Mouse (Mus musculus) retina, postnatal 1 day (tissue): ENCODE measurements at regions not wholly inside any gene's neighbourhood (a gene's known extent, or its start where the extent isn't known, plus 50 kb on each side); places are given as distances from the start of the nearest gene placed in this dataset.
A peak's percentile ranks its signal among the peaks of the same experiment; 100 is the strongest.
"Not testable (repeated sequence)": the region's sequence is repeated elsewhere in the genome, so short reads cannot be mapped to it uniquely, and the experiment has no call there.

ENCODE experiments used
- DNase-seq: peaks from one replicate; pipeline ENCODE4 v3.0.0-alpha.2; 2012

DNA sequence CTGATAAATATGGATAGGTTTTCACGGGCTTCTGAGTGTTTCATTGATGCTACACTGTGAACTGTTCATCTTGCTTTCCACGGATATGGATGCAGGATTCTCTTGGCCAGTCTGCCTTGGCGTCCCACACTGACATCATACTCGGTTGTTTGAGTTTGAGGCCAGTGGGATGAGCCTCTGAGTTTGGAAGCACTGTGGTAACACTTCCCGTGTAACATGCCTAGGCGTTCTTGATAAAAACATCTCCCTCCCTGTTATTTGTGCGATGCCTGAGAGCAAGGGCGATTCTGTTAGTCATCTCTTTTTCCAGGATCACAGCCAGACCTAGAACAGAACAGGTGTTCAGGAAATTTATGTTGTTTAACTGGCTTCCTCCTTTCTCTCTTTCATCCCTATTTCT is 482.5 kb upstream of the Id2 start:
- no peak for DNase-seq

DNA sequence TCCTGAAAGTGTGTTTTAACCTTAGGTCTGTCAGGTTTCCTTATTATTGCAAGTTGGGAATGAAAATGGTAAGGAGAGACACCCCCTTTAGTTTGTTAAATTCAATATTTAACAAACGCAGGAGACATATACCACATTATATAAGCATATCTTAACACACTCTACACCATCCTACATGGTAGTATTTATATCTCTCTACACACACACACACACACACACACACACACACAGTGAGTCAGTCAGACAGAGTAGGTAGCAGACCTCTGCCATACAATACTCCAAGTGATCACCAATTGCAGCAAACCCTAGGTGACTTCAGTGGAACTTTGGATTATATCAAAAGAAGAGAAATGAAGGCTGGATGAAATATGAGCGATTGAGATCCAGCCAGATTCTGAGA is 468.2 kb upstream of the Id2 start:
- DNase-seq: no peak

DNA sequence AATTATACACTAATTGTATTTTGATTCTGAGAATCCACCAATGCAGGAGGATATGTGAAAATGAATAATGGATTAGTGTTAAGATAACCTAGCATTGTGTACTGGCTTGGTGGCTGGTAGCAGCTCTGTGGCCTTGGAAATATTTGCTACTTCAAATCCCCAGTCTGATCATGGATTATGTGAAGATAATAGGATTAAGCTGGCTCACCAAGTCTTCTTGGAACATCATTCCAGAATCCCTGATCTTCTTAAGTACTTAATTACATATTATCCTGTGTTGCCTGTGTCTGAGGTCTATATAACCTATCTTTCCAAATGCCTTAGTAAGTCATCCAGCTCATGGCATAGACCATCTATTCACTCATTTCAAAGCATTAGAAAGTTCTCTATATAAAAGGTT is 462.7 kb upstream of the Id2 start:
- peak; percentile 82 for DNase-seq

DNA sequence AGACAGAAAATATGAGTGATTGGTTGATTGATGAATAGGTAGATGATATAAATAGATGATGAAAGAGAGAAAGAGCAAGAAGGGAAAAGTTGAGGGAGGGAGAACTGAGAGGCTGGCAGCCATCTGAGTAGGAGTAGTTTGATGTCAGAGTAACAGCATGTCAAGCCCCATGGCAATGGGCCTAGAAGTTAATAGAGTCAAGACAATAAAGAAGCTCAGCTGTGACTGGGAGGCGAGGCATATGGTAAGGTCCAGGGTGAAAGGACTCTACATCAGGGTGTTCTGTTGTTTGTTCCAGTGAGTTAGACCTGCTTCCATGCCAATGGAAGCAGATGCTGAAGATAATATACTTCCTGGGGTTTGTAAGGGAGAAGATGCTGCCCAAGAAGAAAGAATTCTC is 456.7 kb upstream of the Id2 start:
- DNase-seq: no peak

DNA sequence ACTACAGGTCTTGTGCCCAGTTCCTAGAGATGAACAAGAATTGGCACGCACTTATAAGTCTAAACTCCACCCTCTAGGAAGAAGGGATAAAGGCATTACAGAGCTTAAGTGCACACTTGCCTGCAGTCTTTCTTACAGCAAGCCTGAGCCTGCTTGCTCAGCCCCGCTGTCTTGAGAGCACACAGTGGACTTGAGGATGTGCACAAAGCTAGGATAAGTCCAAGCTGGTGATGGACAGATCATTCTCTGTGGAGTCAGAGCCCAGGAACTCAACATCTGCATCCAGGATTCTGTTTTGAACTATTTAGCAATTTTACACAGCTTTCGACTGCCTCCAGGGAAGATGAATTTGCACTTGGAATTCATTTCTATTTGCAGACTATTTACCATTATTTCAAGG is 452.8 kb upstream of the Id2 start:
- DNase-seq: no peak

DNA sequence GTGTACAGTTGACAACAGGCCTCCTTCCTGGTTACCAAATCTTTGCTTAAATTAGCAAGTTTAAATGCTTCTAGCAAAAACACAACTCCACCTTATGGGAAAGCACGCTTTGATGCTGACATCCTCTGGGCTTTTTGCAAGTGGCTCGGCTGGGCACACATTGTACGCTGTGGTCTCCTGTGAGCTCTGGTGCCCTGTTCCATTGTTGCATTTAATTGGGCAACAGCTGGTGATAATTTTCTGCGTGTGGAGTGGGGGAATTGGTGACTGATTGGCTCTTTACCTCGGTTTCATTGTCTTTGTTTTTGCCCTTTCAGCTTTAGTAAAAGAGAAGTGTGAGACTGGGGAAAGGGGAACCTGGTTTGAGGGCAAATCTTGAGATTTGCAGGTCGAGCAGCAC is 447.3 kb upstream of the Id2 start:
- peak; percentile 58 for DNase-seq

DNA sequence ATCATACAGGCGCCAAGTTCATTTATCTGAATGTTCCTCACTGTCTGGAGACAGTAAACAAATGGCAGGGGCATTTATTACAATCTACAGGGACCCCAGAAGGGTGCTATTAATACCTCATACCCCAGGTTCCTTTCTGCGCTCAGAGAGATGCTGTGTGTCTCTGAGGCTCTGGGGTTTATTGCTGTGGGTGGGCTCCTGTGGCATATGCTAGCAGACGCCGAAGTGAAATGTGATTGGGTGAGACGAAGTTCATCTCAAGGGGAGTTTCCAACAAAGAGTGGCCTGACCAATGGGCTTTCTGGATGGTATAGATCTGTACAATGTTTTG is 437.6 kb upstream of the Id2 start:
- DNase-seq: no peak

DNA sequence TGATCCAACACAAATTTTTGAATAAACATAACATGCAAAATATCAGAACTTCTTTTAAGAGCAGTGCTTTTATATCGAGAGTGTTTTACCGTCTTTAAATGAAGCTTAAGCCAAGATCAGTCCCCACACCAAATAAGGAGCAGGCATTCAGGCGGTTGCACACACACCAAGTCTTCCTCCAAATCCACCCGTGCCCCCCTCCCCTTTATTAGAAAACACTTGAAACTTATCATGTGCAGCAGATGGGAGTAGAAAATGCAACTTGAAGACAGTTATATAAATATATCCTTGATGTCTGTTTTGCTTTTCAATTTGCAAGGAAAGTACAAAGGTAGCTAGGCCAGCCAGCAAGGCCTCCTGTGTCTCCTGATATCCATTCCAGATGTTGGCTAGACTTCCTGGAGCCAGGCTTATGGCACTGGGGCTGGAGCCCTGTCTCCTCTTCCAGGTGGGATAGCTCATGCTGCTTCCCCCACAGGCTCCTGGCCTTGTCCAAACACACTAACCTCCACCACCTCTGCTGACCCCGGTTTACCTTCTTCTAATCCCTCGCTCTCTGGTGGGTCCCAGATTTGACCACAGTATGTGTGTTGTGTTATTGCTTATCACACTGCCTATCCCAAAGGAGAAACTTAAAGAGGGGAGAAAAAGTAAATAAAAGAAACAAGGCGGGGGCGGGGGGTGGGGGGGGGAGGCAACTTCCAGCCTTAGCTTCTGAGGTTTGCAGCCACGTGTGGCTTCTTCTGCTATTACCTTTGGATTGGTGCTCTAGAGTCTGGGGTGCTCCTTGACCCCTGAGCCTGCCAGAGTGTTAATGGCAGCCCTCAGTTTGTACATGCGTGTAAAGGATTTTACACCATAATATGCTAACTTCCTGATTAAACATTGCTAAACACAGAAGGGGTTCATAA is 437.0 kb upstream of the Id2 start:
- no peak for DNase-seq

DNA sequence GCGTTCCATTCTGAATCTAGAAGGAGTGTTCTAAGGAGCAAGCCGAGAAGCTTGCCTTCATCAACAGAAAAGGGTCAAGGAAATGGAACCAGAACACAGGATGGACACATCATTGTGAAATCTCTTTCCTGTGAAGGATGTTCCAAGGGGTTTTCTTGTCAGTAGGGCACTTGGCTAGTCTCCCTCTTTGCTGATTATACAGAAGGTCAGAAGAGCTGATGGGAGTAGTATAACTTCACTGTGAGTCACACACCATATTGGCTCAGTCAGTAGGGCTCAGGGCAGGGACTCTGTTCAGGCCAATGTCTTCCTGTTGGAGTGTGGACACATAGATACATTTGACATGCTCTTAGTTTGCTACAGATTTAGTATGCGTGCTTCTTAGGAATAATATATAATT is 433.5 kb upstream of the Id2 start:
- no peak for DNase-seq

DNA sequence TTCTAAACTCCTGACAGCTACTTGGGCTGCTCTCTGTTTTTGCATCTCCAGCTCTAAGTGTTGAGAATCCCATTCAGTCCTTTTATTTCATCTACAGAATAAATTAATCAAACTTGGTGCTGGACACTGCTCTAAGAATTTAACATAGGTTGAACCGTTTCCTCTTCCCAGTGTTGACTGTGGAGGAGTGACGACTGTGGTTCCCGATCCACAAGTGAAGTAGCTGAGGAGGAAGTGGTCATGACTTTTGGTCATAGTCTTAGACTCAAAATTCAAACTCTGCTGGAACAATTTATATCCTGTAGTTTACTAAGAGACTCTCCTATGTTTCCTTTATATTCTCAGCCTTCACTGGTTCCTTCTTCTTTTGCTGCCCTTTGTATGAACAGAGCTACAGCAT is 432.6 kb upstream of the Id2 start:
- no peak for DNase-seq

DNA sequence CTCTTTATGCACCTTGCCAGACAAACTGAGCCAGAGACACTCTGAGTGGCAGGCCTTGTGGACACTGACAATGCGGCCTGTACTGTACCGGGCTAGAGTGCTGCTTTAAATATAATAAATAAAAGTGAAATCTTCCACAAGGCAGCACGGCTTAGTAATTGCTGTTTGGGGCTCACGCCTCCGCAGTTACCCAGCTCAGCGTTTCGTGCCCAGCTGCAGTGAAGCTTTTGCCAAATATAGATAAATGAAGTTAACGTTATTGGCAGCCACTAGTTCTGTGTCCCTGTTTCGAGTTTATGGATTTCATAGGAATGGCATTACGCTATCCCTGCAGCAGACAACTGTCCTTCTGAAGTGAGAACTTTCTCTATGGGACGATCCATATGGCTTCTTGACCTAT is 429.7 kb upstream of the Id2 start:
- DNase-seq: no peak

DNA sequence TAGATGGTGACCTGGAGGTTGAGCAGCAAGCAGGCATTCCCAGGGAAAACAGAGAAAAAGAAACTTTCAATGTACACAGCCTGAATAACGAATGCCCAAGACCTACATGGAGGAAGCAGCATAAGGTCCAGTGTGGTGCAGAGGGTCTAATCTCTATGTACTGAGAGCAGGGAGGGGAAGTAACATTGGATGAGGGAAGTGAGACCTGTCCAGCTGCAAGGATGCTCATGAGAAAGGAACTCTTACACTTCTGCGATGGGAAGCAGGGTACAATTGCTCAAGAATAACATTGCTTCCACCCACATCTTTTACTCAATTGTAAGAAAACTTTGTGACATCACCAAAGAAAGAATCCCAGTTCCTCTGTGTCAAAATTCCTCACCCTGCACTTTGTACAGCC is 419.8 kb upstream of the Id2 start:
- DNase-seq: no peak

DNA sequence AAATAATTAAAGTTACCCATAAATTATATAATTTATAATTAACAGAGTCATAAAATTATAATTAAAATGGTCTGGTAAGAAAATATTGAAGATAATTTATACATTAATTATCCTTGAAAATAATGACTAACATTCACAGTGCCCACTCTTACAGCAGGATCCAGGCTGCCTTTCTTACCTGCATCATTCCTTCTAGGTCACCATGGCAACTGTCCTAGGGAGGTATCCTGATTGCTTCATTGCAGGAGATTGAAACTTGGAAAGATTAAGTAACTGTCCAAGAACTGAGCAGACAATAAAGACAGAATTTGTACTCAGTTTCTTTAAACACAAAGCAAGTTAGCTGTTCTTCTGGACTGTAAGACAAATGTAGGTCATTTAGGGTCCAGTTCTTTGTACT is 416.7 kb upstream of the Id2 start:
- no peak for DNase-seq

DNA sequence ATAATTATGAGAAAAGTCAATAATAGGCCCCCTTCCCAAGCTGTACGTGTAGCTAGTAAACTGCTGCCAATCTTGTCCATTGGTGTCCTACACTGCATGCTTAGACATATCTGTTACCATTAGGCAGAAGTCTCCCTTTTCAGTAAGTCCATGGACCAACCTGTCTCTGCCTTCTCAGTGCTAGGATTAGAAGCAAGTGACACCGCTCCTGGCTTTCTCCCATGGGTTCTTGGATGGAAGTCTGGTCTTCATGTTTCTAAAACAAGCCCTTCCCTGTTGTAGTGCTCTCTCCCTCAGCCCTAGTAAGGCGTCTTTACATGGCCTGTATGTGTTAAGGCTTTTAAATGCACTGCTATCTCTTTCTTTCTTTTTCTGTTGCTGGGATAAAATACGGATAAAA is 412.7 kb upstream of the Id2 start:
- DNase-seq: no peak

DNA sequence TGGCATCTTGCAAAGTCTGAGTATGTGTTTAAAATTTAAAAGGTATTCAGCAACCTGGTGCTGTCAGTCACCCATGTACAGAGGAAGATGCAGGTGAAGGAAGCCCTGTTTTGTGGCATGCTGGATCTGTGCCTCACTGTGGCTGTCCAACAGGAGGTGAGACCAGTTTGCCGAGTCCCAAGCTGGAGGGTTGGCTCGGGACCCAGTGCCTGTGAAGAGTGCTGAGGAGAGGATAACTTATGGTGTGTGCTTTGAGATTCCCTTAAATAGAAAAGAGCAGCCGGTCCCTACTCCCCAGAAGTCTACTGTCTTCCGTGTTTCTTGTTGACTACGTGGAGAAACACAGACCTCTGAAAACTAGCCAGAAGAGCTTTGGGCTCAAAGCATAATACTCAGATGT is 396.3 kb upstream of the Id2 start:
- no peak for DNase-seq

DNA sequence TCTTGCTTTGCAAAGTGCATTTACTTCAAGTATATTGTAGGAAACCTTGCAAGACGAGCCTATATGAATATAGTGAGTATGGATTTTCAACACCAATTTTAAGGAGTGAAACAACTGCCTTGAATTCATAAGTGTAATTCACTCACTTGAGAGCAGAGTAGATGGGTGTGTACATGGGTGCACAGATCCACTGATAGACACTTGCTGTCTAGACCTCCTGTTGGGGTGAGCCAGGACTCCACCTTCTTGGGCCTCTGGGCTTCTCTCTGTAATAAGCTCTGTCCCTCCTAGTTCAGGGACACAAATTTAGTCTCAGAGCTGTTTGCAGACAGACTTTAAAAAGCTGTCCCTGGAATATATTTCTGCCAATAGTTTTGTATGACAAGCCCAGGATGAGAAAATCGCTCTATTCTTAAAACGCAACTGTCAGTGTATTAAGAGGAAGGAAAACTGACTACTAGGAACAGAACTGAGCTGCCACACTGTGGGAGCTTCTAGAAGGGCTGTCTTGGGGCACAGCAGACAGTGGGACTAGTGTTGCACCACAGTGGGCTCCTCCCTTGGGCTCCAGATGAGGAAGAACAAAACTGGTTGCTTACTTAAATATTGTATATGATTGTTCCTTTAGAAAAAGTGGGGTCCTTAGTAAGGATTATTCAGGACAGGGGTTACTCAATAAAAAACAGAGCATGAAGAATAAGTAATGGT is 395.7 kb upstream of the Id2 start:
- no peak for DNase-seq

DNA sequence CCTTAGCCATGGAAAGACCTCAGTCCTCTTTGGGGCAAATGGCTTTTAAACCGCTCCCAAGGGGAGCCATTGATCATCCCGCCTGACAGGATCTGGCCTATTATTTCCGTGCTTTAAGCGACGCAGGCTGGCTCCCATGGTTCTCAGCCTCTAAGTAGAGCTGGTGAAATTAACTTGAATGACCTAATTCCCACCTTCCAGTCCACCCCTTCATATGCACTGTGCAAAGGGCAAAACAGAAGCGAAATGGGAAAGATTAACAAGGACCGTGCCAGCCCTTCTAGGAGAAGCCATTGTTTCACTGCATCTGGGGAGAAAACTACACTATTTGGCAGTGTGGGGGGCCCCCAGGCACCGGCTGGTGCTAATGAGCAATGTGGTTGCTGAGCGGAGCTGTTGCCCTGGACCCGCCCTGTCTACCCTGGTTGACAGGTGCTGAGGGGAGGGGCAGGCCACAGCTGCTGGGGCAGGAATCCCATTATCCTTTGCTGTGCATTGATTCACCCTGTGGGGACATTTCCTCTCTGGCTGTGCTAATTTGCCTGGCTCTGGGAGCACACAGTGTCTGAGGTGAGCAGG is 378.3 kb upstream of the Id2 start:
- peak; percentile 91 for DNase-seq

DNA sequence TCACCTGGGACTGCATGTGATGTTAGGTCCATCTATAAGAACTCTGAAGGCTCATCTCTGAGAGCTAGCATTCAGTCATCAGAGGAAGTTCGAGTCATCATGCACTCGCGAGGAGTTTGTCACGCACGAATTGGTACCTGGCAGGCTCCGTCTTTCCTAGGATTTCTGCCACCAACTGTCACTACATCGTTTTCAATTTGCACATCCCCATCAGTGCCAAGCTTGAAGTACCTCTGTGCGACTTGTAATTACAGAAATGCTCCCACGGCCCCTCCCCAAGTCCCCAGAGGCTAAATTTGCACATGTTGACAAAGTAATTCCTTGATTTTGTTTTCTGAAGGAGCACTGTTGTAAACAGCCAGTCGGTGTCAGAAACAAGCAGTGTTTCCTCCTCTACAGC is 372.2 kb upstream of the Id2 start:
- DNase-seq: no peak

DNA sequence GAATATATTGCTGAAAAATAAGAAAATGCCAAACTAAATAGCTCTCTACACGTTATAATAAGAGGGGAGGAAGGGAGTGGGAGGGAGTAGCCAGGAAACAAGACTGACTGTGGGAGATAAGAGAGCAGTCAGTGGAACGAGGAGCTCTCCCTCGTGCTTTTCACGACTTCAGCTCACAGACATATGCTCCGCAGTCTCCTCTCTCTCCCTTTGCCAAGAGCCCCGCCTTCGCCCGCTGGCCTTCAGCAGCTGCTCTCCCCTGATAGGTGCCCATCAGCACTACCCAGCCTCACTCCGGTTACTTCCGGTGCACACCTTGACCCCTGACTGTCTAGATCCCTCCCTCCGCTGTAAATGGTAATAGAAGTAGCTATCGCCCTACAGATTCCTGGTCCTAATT is 370.8 kb upstream of the Id2 start:
- no peak for DNase-seq

DNA sequence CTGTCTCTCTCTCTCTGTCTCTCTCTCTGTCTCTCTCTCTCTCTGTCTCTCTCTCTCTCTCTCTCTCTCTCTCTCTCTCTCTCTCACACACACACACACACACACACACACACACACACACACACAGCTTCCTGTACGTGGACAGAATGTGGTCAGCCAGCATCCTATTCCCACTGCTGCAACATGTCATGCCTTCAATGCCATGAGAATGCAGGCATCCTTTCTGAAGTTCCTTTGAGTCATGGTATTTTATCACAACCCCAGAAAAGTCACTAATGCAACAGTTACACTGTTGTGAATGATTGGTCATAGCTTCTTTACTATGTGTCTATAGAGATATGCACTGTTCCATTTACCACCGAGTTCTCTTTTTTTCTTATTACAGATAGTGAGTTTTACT is 365.8 kb upstream of the Id2 start:
- DNase-seq: not testable (repeated sequence)

DNA sequence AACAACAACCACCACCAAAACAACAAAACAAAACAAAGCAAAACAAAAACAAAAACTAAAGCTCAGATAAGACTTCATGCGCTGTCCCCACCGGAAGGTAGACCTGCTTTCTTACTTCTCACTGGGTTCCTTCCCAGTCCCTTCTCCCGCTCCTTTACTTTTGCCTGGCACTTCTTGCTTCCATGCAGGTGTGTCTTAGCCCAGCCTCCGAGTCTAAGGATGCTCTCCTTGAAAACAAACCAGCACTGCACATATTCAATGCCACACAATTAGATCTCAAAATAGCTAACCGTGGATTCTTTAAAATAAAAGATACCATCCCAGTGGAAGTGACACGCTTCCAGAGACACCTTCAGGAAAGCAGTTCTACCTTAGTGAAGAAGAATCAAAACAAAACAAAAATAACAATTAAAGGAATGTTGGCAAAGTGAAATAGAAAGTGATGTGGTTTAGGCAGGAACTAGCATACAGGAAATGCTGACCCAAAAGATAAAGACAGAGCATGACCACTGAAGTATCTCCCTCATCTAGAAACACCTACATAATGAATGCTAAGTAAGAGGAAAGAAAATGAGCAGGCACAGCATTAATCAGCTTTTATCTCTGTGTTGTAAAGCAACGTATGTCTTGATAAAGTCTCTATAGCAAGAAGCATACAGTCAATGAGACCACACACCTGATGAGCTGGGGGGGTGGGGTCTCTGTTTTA is 358.5 kb upstream of the Id2 start:
- no peak for DNase-seq

DNA sequence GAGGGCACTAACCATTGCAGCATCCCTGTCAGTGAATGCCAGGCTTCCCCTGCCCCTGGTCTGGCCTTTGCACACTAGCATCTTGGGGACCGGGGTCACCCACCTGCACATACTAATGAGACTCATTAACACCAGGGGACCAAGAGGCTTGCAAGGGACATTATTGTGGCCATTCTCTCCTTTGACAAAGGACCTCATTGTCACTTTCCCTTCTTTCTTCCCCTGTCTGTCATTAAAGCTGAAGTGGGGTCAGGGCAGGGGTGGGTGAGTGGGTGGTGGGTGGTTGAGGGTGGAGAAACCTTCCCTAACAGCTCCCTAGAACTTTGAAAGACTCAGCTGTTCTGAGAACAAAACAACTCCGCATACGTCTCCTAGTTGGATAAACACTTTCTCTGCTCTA is 356.4 kb upstream of the Id2 start:
- DNase-seq: peak; percentile 90

DNA sequence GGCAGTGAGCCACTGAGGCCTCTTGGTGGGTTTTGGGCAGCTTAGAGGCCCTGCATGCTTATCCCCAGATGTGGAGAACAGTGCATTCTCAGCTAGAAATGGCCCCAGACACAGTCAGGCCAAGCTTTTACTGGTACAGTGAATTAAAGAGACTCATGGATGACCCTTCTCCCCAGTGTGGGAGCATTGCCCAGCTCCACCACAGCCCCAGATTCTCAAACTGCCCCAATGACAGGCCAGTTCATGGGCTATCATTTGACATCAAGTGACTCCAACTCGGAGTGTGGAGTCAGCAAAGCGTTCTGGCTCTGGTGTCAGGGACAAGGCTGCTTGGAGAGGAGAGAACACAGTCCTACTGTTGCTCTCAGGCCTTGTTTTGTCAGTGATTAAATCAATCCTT is 354.2 kb upstream of the Id2 start:
- DNase-seq: no peak

DNA sequence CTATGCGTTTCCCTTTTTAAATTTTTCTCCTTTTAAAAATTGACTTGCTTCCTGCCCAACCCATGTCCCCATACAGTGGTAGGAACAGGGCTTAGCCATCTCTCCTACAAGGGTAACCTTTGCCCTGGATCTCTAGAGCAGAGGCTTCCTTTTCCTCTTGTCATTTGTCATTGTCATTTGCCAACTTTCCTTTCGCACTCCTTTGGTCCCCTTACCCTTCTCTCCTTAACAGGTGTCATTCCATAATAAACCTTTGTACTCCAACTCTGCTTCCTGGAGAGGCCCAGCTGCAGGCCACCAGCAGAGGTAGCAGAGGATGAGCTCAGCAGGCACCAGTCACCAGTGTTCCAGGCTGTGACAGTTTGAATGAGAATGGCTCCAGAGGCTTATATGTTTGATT is 347.4 kb upstream of the Id2 start:
- no peak for DNase-seq
